Comparison of ENCODE assay signal across 8 mouse cellular contexts in genomic region chr11:81611948-81612797, GRCm38 (mm10).
A peak's percentile ranks its signal among the peaks of the same experiment; 100 is the strongest.
DNase-seq lines count a peak whose midpoint lies in the region; ATAC-seq lines count a peak whose summit lies in the region.

No protein-coding gene starts in this region.

- 9% methylated on average over 20 of the region's 20 CpGs for WGBS in hindbrain, embryonic 10.5 days
- WGBS in neural tube, embryonic 14.5 days, result 10% methylated on average over 20 of the region's 20 CpGs

- peak overlapping the region; percentile 40 for H3K4me2 ChIP-seq in neural tube, embryonic 14.5 days (ENCODE audit: low read depth, low read length)

- H3K4me1 ChIP-seq in hindbrain, embryonic 10.5 days (replicated peaks), result peaks cover 24% of the 10 kb centered on the region
- peaks cover 16% of the 10 kb centered on the region for H3K4me1 ChIP-seq in neural tube, embryonic 14.5 days (ENCODE audit: control insufficient read depth, insufficient read depth, low read length)

- H3K9me3 ChIP-seq in hindbrain, embryonic 10.5 days, result no peaks in the 10 kb centered on the region
- H3K9me3 ChIP-seq in neural tube, embryonic 14.5 days (ENCODE audit: control insufficient read depth, low read length), result no peaks in the 10 kb centered on the region

- DNase-seq in layer of hippocampus, adult 11-12 months (ENCODE audit: low spot score), result peak; percentile 42
- DNase-seq in layer of hippocampus, adult 9-10 months (ENCODE audit: low spot score), result no peak
- peak; percentile 52 to 60 for DNase-seq in cerebellum, postnatal 25 days
- DNase-seq in hindbrain, embryonic 10.5 days (ENCODE audit: low spot score), result peak; percentile 54
- peak; percentile 60 to 70 for DNase-seq in left cerebral cortex, postnatal 14 days (ENCODE audit: low spot score in 2 of 2)
- no peak for DNase-seq in ovary, adult 18-20 months (ENCODE audit: low spot score)

- H3K27me3 ChIP-seq in hindbrain, embryonic 10.5 days (ENCODE audit: insufficient read depth, poor library complexity, severe bottlenecking), result peaks cover 30% of the 10 kb centered on the region
- H3K27me3 ChIP-seq in neural tube, embryonic 14.5 days (ENCODE audit: control insufficient read depth, insufficient read depth, low read length), result no peaks in the 10 kb centered on the region

- peak overlapping the region; percentile 51 for H3K4me3 ChIP-seq in hindbrain, embryonic 10.5 days
- peak overlapping the region; percentile 10; the same call in 1 of the 2 replicates for H3K4me3 ChIP-seq in neural tube, embryonic 14.5 days (ENCODE audit: low read depth, low read length)

- H3K27ac ChIP-seq in hindbrain, embryonic 10.5 days, result peak overlapping the region; percentile 86
- peak overlapping the region; percentile 80 for H3K27ac ChIP-seq in neural tube, embryonic 14.5 days (ENCODE audit: low read depth, low read length)

- intact Hi-C loops in left cerebral cortex, postnatal 14 days (cut with DNase I), result loop anchor here (2.0 to 10.0 kb wide), 4 partner anchors 23 to 915 kb away; no protein-coding TSS in a partner anchor

- peak overlapping the region; percentile 25; the same call in 1 of the 2 replicates for H3K9ac ChIP-seq in neural tube, embryonic 14.5 days (replicated peaks; ENCODE audit: low read depth, low read length)

- ATAC-seq in neural tube, embryonic 14.5 days (ENCODE audit: low read depth), result peak; percentile 49; the same call in 1 of the 2 replicates
- ATAC-seq in granulocyte monocyte progenitor cell, adult 5-6 weeks (replicated peaks; ENCODE audit: poor library complexity, severe bottlenecking), result no peak

- no peaks in the 10 kb centered on the region for H3K36me3 ChIP-seq in hindbrain, embryonic 10.5 days
- no peaks in the 10 kb centered on the region for H3K36me3 ChIP-seq in neural tube, embryonic 14.5 days (ENCODE audit: control insufficient read depth, insufficient read depth, low read length)

Comparison
In these comparisons a context has a peak if more than half of its experiments do, and no peak if none do; other contexts are left out.
1. DNase-seq: peak in layer of hippocampus, adult 11-12 months (single experiment), cerebellum, postnatal 25 days (2 of 2), hindbrain, embryonic 10.5 days (single experiment) and left cerebral cortex, postnatal 14 days (2 of 2); none in layer of hippocampus, adult 9-10 months (single experiment) and ovary, adult 18-20 months (single experiment).